Mouse (Mus musculus) heart, postnatal 0 days (tissue): ENCODE measurements around the gene Tsr1.

Experiments
- CTCF ChIP-seq: IDR thresholded peaks from 2 replicates; pipeline ENCODE4 v1.5.1; 2016; ENCODE audit warnings: antibody characterized with exemption, control low read depth, low read depth
- EP300 ChIP-seq: IDR thresholded peaks from 2 replicates; pipeline ENCODE4 v1.6.1; 2016; ENCODE audit warnings: antibody characterized with exemption, low read depth

DNA sequence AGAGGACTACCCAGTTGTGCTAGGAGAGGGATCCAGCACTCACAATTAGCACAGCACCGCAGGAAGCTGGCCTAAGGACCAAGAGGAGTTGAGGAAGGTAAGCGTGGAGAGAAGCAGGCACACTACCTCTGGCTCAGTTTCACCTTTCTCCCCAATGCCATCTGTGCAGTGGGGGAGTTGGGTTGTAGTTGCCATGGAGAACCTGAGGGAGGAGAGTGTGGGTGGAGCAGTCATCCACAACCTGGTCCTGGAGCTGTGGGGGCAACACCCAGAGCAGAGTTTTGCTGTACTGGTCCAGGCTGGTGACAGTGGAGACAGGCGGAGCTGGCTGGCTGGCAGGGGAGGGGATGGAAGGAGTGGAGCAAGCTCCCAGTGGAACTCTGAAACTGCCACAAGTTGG is 23.2 kb upstream of the Tsr1 start:
- TF ChIP-seq CTCF: no peak
- TF ChIP-seq EP300: no peak
